Mouse (Mus musculus) macrophage (primary cell): ENCODE measurements around the gene Klk12. TPM values are rescaled to one million over a fixed set of nuclear protein-coding genes. Genes with fewer than 3 reads are reported as not detected.

Source experiments
- polyA plus RNA-seq: library from polyadenylated mRNA; stranded (reverse); fragments of 250-400 nt; gene quantifications from 3 replicates; pipeline ENCODE4 v1.2.4, GENCODE M21; 2018; ENCODE audit warnings: inconsistent platforms

Gene Klk12
- polyA plus RNA-seq, 1 experiment from 2014 or later: not detected

Other genes starting within 250 kb of the Klk12 start
- gene Cd33, start 224.5 kb upstream of the Klk12 start, polyA plus RNA-seq: 13.2 to 32.1 TPM (median 13.4 TPM) in 3 replicates
- 1.5 to 2.7 TPM (median 2.5 TPM) in 3 replicates for gene Zfp658, start 206.6 kb upstream of the Klk12 start, polyA plus RNA-seq
- 1.9 to 2.7 TPM (median 2.5 TPM) in 3 replicates for gene Zfp719, start 189.3 kb upstream of the Klk12 start, polyA plus RNA-seq
- gene Zfp819, start 161.7 kb upstream of the Klk12 start, polyA plus RNA-seq: not detected in 3 replicates
- not detected in 3 replicates for gene Ceacam18, start 134.2 kb upstream of the Klk12 start, polyA plus RNA-seq
- 0.73 to 2.4 TPM (median 0.83 TPM) in 3 replicates for gene Siglece, start 108.7 kb upstream of the Klk12 start, polyA plus RNA-seq
- 2.6 to 6.7 TPM (median 4.7 TPM) in 3 replicates for gene Ctu1, start 96.9 kb upstream of the Klk12 start, polyA plus RNA-seq
- not detected in 3 replicates for gene Klk14, start 78.5 kb upstream of the Klk12 start, polyA plus RNA-seq
- gene Klk13, start 56.3 kb upstream of the Klk12 start, polyA plus RNA-seq: not detected in 3 replicates
- not detected in 3 replicates for gene Klk11, start 5.7 kb downstream of the Klk12 start, polyA plus RNA-seq
- gene Klk10, start 12.1 kb downstream of the Klk12 start, polyA plus RNA-seq: not detected in 3 replicates
- not detected in 3 replicates for gene Klk9, start 23.0 kb downstream of the Klk12 start, polyA plus RNA-seq
- gene Klk8, start 28.7 kb downstream of the Klk12 start, polyA plus RNA-seq: not detected in 3 replicates
- not detected in 3 replicates for gene Klk7, start 42.4 kb downstream of the Klk12 start, polyA plus RNA-seq
- gene Klk6, start 55.6 kb downstream of the Klk12 start, polyA plus RNA-seq: not detected in 3 replicates
- not detected in 3 replicates for gene Klk5, start 73.1 kb downstream of the Klk12 start, polyA plus RNA-seq
- gene Klk4, start 112.3 kb downstream of the Klk12 start, polyA plus RNA-seq: not detected in 3 replicates
- not detected in 3 replicates for gene Klk15, start 164.8 kb downstream of the Klk12 start, polyA plus RNA-seq
- gene Klk1b8, start 181.8 kb downstream of the Klk12 start, polyA plus RNA-seq: not detected in 3 replicates
- 0.91 to 5.8 TPM (median 2.6 TPM) in 3 replicates for gene Klk1b1, start 197.9 kb downstream of the Klk12 start, polyA plus RNA-seq
- 0.40 TPM in 1 of 3 replicates, not detected in the others for gene Klk1b9, start 207.2 kb downstream of the Klk12 start, polyA plus RNA-seq
- gene Klk1b11, start 227.0 kb downstream of the Klk12 start, polyA plus RNA-seq: 8.0 to 74.1 TPM (median 17.4 TPM) in 3 replicates
- gene Klk1b26, start 243.3 kb downstream of the Klk12 start, polyA plus RNA-seq: not detected in 3 replicates